Mouse (Mus musculus): ENCODE results near the gene Adh5. TPM values are rescaled to one million over a fixed set of nuclear protein-coding genes. Genes with fewer than 3 reads are reported as not detected.

Gene Adh5
- polyA plus RNA-seq (2012; rRNA removed), result 139 and 145 TPM in 2 replicates

DNA sequence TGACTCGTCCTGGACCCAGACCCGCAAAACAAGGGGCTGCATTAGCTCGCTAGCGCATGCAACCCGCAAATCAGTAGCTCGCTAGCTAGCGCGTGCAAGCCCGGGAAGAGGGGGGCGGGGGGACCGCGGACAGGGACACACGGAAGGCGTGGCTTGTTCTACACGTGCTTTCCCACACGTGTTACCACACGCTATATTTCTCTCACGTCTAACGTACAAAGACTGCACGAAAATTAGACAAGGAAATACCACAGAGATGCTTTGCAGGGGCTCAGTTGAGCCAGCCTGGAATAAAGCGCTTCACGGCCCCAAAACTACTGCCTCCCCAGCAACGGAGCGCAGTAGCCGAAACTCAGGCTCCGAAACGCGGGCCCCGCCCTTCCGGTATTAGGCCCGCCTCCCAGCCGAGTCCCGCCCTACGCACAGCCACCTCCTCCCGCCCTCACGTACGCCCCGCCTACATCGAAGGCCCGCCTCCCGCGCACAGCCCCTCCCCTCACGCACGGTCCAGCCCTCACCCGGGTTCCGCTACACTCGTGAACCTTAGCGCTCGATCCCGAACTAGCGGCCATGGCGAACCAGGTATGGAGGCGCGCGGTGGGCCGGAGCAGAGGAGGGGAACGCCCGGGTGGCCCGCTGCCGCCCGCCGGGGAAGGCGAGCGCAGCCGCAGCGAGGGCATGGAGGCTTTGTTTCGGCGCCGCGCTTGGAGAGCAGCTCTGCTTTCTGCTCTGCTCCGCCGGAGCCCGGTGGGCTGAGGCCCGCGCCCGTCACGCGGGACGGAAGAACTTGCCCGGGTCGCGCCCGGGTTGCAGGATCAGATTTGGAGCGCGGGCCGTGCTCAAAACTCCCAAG, at the start of gene Adh5:
TSS of gene Adh5 (plus strand) at position 482 of the 853 bp plus-strand sequence.

DNA sequence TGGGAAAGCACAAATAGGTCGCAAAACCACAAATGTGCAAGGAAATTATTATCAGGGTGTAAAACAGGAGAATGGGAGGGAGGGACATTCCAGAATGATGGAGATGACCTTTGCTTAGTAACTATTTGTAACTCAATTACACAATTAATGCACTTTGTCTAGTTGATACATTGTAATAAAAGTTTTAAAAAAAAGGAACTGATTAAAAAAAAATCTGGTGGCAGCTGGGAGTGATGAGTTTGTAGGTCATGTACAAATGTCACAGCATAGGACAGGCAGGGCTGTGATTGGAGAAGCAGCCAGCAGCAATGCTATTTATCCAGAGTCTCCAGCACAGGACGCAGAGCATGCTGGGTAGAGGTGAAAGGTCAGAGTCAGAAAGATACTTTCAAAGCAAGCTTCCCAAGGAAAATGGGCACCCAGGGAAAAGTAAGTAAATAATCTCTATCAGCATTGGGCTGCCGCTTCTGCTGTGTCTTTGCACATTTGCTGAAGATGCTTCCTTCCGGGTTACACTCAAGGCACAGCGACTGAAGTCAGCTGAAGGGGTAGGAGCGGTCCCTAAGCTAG, 27.7 kb upstream of the Adh5 start, which contains the start of gene Adh4:
TSS of gene Adh4 (plus strand) at position 346 of the 570 bp plus-strand sequence.

DNA sequence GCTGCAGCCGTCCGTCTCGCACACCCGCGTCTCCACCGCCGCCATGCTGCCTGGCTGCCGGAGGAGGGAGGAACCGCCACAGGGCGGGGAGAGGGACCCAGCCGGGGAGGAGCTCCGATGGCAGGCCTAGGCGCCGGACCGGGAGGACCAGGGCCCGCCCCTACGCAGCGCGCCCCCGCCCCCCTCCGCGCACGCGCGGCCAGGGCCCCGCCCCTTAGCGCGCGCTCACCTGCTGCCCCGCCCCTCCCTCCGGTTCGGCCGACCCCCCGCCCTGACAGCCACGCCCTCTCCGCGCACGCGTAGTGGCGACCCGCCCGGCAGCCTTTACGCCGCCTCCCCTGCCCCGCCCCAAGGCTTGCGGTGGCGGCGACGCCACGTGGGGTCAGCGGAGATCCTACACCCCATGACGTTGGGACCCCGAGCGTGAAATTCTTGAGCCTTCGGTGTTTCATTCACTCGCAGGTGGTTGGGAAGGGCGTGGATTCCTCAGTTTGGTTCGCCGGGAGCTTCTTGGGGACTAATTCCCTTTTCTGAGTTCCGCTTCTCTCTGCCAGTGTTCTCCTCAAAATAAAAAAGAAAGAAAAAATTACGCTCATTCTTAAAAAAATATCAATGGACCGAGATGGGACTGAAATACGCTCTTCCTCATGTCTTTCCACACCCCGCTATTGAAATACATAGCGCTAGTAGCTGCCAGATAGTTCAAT, 46.6 kb downstream of the Adh5 start, which contains the start of gene Metap1:
TSS of gene Metap1 (minus strand) at position 189 of the 707 bp plus-strand sequence.

Other genes starting within 250 kb of the Adh5 start
- 0.08 TPM in 1 of 2 replicates, not detected in the other for gene 4930579F01Rik, start 249.3 kb upstream of the Adh5 start, polyA plus RNA-seq (2012; rRNA removed)
- 0.57 and 1.1 TPM in 2 replicates for gene Adh7, start 225.3 kb upstream of the Adh5 start, polyA plus RNA-seq (2012; rRNA removed)
- gene Adh1, start 182.1 kb upstream of the Adh5 start, polyA plus RNA-seq (2012; rRNA removed), result 0.98 and 1.2 TPM in 2 replicates
- not detected in 2 replicates for gene Adh6a, start 129.8 kb upstream of the Adh5 start, polyA plus RNA-seq (2012; rRNA removed)
- 0.08 and 0.11 TPM in 2 replicates for gene Adh6b, start 101.3 kb upstream of the Adh5 start, polyA plus RNA-seq (2012; rRNA removed)
- gene Adh4, start 27.6 kb upstream of the Adh5 start, polyA plus RNA-seq (2012; rRNA removed), result not detected in 2 replicates
- gene Metap1, start 46.4 kb downstream of the Adh5 start, polyA plus RNA-seq (2012; rRNA removed), result 61.2 and 64.8 TPM in 2 replicates
- 228 and 233 TPM in 2 replicates for gene Eif4e, start 83.1 kb downstream of the Adh5 start, polyA plus RNA-seq (2012; rRNA removed)

All from central nervous system, embryonic 18 days (tissue).